Mouse (Mus musculus): ENCODE measurements around the gene H2-Q2.
"Not testable (repeated sequence)": the region's sequence is repeated elsewhere in the genome, so short reads cannot be mapped to it uniquely, and the experiment has no call there.

H2-Q2 gene

GRCm38 (mm10) chr17:35379369-35379728 lies 37.3 kb downstream of the H2-Q2 start, which contains the start of gene H2-Q4:
H2-Q4 (plus strand) TSS chr17:35379617.
- peak; percentile 96 for DNase-seq (ENCODE audit: low read depth, low spot score)

- DNase-seq (ENCODE audit: low read depth, low spot score), result peak; percentile 82
These were observed 37.8 kb downstream of the H2-Q2 start for GRCm38 (mm10) chr17:35379729-35380451.

- DNase-seq (ENCODE audit: low read depth, low spot score), result peak; percentile 67
These were observed 47.8 kb downstream of the H2-Q2 start for GRCm38 (mm10) chr17:35389796-35390195.

GRCm38 (mm10) chr17:35392671-35393070 lies 50.6 kb downstream of the H2-Q2 start:
- not testable (repeated sequence) for DNase-seq (ENCODE audit: low read depth, low spot score)

- DNase-seq (ENCODE audit: low read depth, low spot score), result peak; percentile 27
These were observed 52.1 kb downstream of the H2-Q2 start for GRCm38 (mm10) chr17:35393864-35394800.
